Mouse (Mus musculus): Measurements from ENCODE around the gene Cdon.
A peak's percentile ranks its signal among the peaks of the same experiment; 100 is the strongest.
"Not testable (repeated sequence)": the region's sequence is repeated elsewhere in the genome, so short reads cannot be mapped to it uniquely, and the experiment has no call there.

Gene Cdon

GRCm38 (mm10) chr9:35420805-35421719 lies at the start of gene Cdon:
Gene Cdon, plus strand, starts transcription at chr9:35421128.
- DNase-seq: peak; percentile 94

GRCm38 (mm10) chr9:35372324-35373101 lies 48.4 kb upstream of the Cdon start:
- DNase-seq: no peak

GRCm38 (mm10) chr9:35377916-35378315 lies 43.0 kb upstream of the Cdon start:
- no peak for DNase-seq

DNA sequence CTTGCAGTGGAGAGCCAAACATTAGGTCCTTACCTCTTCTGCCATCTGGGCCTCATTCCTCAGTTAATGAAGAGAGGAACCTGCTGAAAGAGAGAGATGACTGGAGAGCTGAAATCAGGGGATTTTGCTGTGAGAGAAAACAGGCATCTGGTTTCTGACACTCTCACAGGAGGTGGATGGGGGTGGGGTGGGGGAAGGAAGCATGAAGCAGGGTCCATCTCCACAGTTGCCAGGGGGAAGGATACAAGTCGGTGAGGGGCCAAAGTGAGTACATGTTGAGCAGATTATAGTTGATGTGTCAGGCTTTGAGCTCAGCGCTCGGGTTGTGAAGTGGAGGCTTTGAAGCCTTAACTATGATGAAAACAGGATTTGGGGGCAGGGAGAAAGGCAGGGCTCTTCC lies 41.9 kb upstream of the Cdon start:
- DNase-seq: no peak

DNA sequence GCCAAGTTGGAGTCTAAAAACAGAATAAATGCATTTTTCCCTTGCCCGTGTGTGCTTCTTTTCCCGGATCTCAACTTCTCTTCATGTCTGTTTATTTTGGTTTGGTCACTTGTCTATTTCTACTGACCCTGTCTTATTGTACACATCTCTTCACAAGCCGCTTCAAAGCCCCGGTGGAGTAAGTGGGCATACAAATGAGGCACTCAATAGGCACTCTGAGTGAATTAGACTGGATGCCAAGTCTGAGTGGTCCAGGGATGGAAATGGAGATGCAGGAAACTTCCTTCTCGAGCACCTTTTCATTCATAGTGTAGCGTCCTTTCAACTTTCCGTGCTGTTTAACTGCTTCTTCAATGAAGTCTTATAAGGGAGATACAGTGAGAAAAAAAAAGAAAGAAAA lies 21.0 kb upstream of the Cdon start:
- no peak for DNase-seq

- no peak for DNase-seq
Observed at GRCm38 (mm10) chr9:35400398-35400797, 20.5 kb upstream of the Cdon start.

- DNase-seq: no peak
Observed at GRCm38 (mm10) chr9:35400831-35401230, 20.1 kb upstream of the Cdon start.

GRCm38 (mm10) chr9:35402584-35402991 lies 18.3 kb upstream of the Cdon start:
- DNase-seq: no peak

DNA sequence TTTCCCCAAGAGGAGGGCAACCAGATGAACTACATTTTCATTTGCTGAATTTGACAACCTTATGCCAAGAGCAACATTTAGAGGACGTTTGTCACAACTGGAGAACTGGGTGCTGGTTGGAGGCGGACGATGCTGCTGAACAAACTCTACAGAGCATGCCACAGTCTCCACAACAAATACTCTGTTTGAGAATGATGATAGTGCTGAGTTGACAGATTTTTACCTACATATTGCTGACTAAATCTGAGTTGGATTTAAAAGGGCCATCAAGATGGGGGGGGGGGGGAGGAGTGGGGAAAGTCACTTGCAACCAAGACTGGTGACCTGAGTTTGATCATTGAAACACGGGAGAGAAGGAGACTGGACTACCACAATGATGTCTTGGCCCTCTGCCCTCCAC lies 17.4 kb upstream of the Cdon start:
- DNase-seq: no peak

- DNase-seq: no peak
Observed at GRCm38 (mm10) chr9:35405038-35405905, 15.7 kb upstream of the Cdon start.

- no peak for DNase-seq
Observed at GRCm38 (mm10) chr9:35411225-35411965, 9.5 kb upstream of the Cdon start.

DNA sequence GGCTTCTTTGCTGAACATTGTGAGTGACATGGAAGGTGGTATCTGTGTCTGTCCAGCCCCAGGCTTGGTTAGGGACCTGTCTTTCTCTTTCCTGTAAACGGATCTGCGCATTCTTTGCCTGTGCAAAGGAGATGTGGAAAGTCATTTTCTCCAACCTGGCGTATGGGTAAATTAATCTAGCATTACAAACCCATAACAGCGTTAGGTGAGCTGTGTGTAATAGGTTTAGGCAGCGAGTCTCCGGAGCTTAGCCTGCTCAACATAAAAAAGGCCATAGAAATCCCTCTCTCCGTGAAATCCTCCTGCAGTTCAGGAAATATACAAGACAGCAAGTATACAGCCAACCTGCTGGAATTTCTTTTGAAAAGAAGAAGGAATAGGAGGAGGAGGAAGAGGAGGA lies 9.0 kb upstream of the Cdon start:
- no peak for DNase-seq

DNA sequence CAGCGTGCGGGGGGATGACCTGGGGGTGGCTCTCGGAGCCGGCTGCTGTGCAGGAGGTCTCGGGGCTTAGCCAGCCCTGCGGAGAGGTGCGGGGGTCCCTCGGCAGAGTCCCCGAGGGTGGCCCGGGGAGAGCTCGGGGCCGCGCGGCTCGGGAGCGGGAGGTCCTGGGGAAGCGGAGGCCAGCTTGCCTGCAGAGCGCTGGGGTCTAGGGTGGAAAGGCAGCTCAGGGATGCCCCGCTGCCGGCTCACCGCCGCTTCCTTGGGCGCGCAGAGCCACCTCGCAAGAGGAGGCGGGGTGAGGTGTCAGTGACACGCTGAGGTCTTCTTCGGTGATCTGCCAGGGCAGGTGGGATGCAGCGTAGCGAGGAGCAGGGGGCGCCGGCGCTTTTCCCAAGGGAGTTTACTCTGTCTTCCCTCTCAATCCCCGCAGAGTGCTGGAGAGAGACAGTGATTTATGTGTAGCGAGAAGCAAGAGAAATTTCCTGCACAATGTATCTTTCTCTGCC lies 855 bp downstream of the Cdon start:
- peak; percentile 79 for DNase-seq

GRCm38 (mm10) chr9:35422405-35422941 lies 1.5 kb downstream of the Cdon start:
- DNase-seq: no peak

- DNase-seq: peak; percentile 41
Observed at GRCm38 (mm10) chr9:35423265-35423664, 2.3 kb downstream of the Cdon start.

DNA sequence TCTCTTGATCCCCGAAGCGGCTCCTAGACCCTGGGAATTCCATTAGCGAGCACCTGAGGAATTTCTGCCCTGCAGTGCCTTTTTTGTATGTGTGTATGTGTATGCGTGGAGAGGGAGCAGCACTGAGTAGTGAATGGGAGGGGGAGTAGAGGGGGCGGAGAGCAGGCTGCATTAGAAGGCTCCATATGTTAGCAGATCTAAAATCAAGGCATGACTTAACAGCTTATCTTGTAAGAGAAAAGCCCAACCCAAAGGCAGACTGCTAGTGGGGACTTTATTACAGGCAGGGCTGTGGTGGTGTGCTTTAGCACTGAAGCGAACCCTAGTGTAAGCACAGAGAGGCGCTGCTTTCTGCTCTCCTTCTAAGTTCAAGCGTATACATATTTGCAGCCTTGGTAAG lies 3.7 kb downstream of the Cdon start:
- DNase-seq: no peak

GRCm38 (mm10) chr9:35430476-35430875 lies 9.5 kb downstream of the Cdon start:
- DNase-seq: peak; percentile 25

- DNase-seq: no peak
Observed at GRCm38 (mm10) chr9:35431396-35431795, 10.5 kb downstream of the Cdon start.

- not testable (repeated sequence) for DNase-seq
Observed at GRCm38 (mm10) chr9:35432717-35433297, 11.9 kb downstream of the Cdon start.

- DNase-seq: no peak
Observed at GRCm38 (mm10) chr9:35434340-35434739, 13.4 kb downstream of the Cdon start.

DNA sequence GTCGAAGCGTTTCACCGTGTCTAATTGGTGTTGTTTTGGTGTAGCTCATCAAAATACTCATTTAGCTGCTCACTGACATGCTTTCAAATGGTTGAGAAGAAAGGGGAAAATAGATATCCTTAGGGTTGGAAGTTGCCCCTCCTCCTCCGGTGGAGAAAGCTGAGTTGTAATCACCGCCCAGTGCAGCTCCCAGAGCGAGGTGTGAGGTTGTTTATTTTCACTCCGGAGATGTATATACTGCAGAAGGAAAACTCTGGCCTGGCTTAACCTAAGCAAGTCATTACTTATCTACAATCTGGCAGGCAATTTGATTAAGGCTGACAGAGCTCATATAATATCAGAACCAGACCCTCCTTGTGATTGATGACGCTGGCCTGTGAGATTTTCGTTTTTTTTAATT lies 14.6 kb downstream of the Cdon start:
- no peak for DNase-seq

All from thymus, postnatal 14 days (tissue).